Mouse (Mus musculus): ENCODE measurements around the gene Coa3.
"Not testable (repeated sequence)": the region's sequence is repeated elsewhere in the genome, so short reads cannot be mapped to it uniquely, and the experiment has no call there.

Gene Coa3

DNA sequence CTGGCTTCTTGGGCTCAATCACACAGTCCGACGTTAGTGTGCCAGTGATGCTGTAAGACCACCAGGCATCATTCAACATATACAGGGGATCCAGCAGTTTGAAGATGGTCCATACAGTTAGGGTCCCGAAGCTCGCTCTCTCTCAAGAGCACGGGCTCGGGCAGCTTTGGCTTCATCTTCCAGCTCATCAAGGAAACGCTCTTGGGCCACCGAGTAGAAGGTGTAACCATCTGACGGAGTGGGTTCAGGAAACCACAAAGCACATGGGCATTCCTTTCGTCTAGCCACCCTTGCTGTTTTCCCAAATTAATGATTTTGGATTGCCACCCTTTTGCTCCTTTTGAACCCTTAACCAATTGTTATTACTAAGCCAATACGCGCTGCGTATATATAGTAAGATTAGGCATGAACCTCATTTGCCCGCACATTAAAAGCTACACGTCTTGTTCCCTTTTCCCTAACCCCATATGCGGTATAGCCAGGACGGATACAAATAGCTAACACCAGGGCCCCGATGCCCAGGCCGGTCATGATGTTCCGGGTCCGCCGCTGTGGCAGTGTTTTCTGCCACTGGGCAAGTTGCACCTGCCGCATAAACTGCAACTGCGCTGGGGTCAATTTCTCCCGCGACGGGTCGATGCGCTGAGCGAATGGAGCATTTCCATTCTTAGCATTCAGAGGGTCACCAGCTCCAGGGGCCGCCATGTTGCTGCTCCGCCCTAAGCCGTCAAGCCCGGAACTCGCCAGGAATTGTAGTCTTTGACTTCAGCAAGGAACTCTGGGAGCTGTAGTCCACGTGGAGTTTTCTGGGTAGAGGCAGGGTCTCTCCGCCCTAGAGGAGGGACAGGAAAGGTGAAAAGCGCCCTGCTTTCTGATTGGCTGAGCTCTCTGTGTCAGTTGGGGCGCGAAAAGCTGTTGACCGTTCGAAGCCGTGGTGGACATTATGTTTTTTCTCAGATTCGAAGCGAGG, at the start of gene Coa3, which contains the start of gene Cntd1:
Gene Coa3 (minus strand): TSS at position 892 of the 970 bp plus-strand sequence.
Gene Cntd1 (plus strand): TSS at position 790 of the 970 bp plus-strand sequence.
- peak; percentile 96 for DNase-seq (ENCODE audit: low read depth, low spot score)

DNA sequence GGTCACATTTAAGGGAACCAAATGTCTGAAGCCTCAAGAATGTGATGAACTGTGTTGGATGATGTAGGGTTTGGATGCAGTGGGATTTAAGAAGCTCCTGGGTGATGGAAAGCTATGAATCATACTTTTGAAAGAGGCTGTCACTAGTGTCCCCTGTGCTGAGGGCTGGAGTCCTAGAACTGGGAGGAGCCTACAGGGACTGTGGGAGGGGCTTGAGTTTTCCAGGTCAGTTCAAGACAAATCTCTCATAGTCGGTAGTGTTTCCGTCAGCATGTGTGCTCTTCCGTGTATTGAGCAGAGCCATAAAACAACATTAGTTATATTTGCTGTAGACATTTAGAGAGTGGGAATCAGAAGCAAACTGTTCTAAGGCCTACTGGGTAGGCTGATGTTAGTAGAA, 48.4 kb upstream of the Coa3 start:
- no peak for DNase-seq (ENCODE audit: low read depth, low spot score)

DNA sequence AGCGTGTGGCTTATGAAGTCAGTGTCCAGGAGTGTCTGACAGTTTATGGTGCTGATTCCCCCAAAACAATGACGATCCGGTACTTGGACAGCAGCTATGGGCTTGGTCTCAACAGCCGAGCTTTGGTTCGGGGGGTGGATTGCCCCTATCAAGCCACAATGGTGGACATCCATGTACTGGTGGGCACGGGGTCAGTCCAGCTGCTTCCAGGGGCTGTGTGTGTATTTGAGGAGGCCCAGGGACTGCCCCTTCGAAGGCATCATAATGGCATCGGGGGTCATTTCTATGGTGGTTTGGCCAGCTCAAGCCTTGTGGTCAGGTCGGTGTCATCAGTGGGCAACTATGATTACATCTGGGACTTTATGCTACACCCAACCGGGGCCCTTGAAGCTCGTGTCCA, 47.2 kb upstream of the Coa3 start:
- no peak for DNase-seq (ENCODE audit: low read depth, low spot score)

DNA sequence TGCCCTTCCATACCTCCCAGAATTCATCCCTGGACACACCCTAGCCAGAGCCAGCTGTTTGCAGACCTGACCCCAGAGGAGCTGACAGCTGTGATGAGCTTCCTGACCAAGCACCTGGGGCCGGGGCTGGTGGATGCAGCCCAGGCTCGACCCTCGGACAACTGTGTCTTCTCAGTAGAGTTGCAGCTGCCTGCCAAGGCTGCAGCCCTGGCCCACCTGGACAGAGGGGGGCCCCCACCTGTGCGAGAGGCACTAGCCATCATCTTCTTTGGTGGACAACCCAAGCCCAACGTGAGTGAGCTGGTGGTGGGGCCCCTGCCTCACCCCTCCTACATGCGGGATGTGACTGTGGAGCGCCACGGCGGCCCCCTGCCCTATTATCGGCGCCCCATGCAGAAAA, 46.3 kb upstream of the Coa3 start:
- DNase-seq (ENCODE audit: low read depth, low spot score): not testable (repeated sequence)

DNA sequence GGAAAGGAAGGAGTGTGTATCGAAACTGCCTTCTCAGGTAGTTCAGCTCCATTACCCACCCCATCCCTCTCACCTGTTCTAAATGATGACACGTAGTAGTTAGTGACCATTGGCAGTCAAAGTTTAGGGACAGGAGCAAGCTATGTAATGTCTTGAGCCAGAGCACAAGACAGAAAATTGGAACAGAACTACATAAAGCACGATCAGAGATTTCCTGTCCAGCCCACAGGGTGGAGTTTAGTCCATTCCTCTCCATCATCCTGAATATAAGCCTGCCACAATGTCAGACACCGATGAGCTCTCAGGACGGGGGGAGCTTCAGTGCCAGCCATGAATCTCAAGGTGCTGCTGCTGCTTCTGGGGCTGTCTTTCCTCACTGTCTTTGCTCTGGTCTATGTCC, 45.8 kb upstream of the Coa3 start, which contains the start of gene Aoc2:
Gene Aoc2 (plus strand): TSS at position 301 of the 400 bp plus-strand sequence.
- DNase-seq (ENCODE audit: low read depth, low spot score): no peak

DNA sequence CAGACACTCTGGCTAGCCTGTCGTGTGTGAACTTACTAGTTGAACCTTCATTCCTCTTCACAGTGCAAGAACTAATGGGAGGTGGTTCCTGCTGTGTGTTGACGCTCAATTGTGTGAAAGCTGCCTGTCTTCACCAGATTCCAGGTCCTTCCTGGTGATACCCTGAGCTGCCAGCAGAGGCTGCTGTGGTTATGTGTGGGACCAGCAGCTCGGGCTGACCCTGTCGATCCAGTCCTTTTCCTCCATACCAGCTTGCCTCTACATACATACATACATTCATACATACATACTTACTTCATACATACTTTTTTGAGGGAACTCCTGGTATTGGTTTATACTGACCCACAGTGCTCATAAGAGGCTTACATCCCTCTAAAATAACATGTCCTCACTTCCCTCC, 44.7 kb upstream of the Coa3 start:
- peak; percentile 83 for DNase-seq (ENCODE audit: low read depth, low spot score)

DNA sequence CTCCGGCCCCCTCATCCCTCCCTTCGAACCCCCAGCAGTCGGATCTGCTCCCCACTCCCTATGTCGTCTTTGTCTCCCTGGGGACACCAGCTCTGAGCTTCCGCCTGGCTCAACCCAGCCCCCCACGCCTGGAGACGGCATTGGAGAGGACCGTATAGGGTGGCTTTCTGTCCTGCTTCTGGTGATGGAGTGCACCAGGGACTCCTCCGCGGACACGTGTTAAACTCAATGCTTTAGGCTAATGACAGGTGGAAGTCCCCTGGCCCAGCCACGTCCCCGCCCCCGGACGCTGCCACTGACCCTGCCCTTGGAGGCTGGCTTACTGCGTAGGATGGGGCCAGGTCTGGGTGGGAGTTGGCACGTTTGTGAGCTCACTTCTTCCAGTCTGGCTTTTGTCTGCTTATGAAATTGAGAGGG, 37.6 kb upstream of the Coa3 start:
- DNase-seq (ENCODE audit: low read depth, low spot score): no peak

DNA sequence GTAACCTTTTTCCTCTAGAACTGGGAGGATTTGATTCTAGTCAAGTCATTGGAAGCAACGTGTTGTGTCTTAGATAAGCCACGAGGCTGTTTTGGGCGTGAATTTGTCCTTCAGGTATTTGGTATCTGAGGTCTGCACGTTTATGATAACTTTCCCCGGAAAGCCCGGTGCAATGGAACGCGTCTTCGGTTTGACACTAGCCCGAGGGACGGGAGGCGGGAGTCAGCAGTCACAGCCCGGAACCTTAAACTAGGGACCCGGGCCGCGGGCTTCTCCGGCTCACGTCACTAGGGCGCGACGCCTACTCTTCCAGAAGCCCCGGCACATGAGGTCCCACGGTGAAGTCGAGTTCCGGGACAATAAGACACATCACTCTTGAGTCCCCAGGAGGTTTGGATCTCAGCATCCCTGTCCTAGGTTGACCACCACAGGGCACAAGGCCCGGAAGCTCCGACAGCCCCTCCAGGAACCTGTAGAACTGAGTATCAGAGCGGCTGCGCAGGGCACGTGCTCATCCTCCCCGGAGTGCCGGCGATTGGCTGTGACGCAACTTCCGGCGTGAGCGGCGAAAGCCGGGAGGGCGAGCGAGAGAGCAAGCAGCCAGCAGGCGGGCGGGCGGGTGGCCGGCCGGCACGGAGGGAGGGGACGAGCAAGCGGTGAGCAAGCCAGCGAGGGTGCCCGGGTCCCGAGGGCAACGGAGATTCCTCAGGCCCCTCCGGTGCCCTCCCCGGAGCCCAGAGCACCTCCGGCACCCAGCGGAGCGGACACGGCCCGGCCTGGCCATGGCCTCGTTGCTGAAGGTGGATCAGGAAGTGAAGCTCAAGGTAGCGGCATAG, 37.0 kb upstream of the Coa3 start, which contains the start of gene Psme3:
Gene Psme3 (plus strand): TSS at position 549 of the 836 bp plus-strand sequence.
- peak; percentile 92 for DNase-seq (ENCODE audit: low read depth, low spot score)

DNA sequence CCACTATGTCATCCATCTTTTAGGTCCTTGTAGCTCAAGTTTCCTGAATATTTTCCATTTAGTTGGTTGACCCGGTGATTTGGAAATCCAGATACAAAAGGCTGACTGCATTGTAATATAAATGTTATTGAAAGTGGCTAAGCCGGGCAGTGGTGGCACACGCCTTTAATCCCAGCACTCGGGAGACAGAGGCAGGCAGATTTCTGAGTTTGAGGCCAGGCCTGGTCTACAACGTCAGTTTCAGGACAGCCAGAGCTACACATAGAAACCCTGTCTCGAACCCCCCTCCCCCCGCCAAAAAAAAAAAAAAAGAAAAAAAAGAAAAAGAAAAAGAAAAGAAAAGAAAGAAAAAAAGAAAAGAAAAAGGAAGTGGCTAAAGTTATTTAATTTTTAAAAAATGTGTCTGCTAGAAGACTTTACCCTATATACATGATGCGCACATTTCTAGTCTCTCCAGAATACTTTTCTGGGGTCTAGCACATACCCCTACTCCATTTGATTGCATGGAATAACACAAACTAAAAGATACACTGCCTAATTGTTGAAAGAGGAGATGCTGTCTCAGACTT, 36.3 kb upstream of the Coa3 start:
- DNase-seq (ENCODE audit: low read depth, low spot score): no peak

DNA sequence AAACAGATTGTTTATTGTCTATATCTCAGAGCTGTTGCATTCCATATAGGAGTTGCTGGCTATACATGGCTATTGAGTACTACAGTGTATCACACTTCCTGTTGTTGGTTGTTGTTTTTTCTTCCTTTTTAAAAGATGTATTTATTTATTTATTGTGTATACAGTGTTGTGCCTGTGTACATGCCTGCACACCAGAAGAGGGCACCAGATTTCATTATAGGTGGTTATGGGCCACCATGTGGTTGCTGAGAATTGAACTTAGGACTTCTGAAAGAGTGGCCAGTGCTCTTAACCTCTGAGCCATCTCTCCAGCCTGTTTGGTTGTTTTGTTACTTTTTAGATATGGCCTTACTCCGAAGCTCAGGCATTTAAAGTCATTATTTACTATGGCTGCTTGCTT, 35.7 kb upstream of the Coa3 start:
- no peak for DNase-seq (ENCODE audit: low read depth, low spot score)

DNA sequence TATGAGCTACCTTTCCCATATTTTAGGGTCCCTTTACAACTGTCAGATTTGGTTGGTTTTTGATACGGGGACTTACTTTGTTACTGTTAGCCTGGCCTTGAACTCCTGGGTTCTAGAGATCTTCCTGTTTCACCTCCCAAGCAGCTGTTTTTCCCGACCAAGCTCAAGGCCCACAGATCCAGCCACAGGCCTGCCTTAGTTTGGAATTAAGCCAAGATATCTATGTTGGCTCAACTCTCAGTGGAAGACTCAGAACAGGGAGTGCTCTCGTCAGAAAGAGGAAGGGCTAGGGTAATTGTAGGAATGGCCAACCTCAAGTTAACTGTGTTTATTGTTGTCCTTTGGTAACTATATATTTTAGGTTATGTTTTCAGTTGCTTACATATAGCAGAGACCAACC, 33.2 kb upstream of the Coa3 start:
- no peak for DNase-seq (ENCODE audit: low read depth, low spot score)

DNA sequence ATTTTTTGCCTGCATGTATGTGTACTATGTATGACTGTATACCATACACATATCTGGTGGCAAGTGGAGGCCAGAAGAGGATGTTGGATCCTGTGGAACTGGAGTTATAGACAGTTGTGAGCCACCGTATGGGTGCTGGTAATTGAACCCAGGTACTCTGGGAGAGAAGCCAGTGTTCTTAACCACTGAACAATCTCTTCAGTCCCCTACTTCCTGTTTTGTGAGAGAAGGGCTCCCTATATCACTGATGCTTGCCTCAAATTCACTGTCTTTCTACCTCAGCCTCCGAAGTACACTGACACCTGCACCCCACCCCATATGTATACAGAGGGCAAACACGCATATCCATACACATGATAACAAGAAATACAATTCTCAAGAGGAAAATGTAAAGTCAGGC, 32.2 kb upstream of the Coa3 start:
- no peak for DNase-seq (ENCODE audit: low read depth, low spot score)

DNA sequence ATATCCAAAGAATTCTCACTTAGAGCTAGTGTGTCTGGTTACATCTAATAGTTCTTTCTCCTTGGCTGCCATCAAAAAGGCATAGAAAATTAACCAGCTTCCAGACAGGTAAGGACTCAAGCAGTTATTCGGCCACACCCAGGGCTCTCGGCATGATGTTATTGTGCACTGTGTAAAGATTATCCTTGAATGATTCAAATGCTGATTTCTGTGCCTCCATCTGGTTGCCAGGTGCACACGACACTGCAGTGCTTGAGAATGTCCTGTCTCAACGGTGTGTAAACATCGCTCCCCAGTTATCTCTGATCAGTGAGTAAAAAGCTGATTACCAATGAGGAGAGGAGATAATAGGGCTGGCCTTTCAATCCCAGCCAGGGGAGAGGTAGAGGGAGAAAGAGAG, 28.8 kb upstream of the Coa3 start:
- peak; percentile 84 for DNase-seq (ENCODE audit: low read depth, low spot score)

DNA sequence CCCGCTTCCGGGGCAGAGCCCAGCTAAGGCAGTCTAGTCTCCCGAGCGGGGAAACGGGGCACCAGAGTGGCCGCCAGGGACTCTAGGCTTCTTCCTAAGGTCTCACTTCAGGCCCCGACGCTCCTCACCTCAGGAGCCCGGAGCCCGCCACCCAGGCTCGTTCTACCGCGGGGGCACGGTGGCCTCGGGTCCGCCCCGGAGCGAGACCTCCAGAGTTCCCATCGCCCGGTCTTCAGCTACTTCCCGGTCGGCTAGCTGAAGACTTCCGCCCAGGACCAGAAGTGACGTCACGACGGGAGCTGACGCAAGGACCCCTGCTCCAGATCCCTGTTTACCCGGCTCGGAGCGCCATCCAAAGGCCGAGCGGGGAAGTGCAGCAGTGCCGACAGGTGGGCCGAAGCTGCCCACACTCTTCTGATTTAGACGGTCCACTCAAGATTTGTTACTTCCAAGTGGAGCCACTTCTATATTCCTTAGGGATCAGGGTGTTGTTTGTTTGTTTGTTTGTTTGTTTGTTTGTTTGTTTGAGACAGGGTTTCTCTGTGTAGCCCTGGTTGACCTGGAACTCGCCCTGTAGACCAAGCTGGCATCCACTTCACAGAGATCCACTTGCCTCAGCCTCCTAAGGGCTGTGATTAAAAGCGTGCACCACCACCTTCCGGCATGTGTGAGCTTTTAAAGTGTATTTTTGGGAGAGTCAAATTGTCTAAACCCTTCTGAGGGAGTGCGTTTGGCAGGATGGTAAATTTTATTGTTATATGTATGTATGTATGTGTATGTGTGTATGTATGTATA, 23.3 kb upstream of the Coa3 start, which contains the start of gene Becn1:
Gene Becn1 (minus strand): TSS at position 283 of the 795 bp plus-strand sequence.
- DNase-seq (ENCODE audit: low read depth, low spot score): peak; percentile 96

DNA sequence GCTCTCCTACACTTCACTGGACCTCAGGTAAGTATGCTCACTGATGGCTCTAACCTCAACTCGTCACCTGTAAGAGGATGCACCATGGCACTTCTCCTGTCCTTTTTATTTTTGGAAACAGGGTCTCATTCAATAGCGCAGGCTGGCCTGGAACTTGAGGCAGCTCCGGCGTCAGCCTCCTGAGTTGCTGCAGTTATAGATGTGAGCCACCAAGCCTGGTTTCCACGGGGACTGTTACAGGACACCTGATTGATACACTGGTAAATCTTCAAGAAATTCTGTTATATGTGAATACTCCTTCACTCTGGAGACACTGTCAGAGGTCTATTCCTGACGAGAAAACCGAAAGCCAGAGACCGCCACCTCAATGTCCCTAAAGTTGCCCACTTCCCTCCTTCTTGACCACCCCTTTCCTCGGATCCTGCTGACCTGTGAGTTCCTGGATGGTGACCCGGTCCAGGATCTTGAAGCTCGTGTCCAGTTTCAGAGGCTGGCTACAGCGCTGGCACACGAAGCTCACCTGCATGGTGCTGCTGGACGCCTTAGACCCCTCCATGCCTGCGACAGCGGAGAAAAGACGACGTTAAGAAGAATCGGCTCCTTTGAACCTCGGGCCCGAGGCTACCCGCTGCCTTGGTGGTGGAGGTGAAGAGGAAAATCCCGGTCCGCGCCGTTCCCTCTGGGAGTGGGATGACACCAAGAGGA, 22.5 kb upstream of the Coa3 start:
- no peak for DNase-seq (ENCODE audit: low read depth, low spot score)

DNA sequence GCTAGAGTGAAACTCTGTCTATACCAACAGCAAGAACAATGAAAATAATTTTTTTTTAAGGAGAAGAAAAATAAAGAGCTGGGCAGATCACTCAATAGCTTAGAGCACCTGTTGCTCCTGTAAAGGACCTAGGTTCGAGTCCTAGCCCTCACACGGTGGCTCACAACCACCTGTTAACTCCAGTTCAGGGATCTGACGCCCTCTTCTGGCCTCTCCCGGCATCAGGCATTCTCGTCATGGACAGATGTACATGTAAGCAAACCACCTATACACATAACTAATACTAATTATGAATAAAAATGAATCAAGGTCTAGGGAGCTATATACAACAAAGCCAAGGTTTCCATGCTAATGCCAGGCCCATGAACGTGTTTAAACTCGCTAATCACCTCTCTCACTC, 22.0 kb upstream of the Coa3 start:
- DNase-seq (ENCODE audit: low read depth, low spot score): peak; percentile 53

DNA sequence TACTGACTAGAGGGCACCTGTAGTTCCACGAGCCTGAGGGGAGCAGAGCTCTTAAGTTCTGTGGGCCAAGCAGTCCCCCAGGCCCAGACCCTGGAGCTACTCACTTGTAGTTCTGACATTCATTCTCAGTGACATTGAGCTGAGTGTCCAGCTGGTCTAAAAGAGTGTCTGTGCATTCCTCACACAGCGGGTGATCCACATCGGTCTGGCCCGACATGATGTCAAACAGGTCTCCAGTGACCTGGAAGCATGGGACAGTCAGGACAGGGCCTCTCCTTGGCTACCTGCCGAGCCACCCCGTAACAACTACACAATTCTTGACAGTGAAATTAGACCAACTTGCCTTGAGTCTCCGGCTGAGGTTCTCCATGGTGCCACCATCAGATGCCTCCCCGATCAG, 16.3 kb upstream of the Coa3 start:
- DNase-seq (ENCODE audit: low read depth, low spot score): no peak

DNA sequence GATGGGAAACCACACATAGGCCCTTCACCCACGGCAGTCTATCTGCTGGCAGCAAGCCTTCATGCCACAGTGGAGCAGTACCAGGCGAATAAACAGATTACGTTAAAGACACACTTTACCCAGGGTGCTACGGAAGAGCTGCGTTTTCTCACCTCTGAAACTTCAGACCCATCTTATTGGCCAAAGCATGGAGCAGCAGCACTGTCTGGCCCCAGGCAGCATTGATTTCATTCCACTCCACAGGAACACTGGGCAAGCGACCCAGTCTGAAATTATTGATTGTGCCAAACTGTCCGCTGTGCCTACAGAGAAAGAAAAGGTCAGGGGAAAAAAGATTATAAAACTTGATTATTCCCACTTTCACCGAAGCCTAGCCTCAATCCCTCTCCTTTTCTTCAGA, 12.3 kb upstream of the Coa3 start:
- no peak for DNase-seq (ENCODE audit: low read depth, low spot score)

DNA sequence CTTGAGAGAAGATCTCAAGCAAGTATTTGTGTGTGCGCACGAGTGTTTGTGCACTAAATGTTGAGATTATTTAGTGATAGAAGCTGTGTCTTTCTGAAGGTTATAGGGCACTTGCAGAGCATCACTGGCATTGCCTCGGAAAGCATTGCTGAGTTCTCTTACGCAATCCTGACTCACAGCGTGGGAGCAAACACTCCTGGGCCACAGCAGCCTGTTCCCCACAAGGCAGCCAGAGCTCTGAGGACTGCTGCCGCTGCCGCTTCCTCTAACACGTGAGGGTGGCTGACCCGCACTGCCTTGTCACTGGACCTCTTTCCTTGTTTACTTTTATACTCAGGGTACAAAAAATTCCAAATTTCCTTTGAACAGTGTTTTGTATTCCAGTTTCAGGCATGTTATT, 8.4 kb upstream of the Coa3 start:
- DNase-seq (ENCODE audit: low read depth, low spot score): no peak

DNA sequence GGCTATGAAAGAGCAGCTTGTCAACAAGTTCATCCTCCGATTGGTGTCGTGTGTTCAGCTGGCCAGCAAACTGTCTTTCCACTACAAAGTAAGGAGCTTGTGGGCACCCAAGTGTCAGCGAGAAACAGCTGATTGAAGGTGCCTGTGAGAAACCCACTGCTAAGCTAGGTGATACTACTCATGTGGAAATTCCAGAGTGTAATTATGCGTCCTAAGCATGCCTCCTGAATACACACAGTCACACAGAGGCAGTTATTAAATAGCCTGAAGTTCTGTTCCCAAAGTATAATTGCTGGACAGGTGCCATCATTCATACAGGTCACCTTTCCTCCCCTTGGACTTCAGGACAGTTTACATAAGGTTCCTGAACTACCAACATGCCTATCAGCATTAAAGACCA, 4.9 kb upstream of the Coa3 start:
- DNase-seq (ENCODE audit: low read depth, low spot score): no peak
